Mouse (Mus musculus) neural tube, embryonic 13.5 days (tissue): ENCODE data around the gene Kctd10. TPM values are rescaled to one million over a fixed set of nuclear protein-coding genes. Genes with fewer than 3 reads are reported as not detected.

Source experiments
- ATAC-seq: fragments of 200-750 bp; cut with Nextera tagmentation; 2 replicates; pipeline ENCODE4 v1.8.0; 2017; ENCODE audit warnings: low read depth, mild to moderate bottlenecking, moderate TSS enrichment, moderate library complexity
- H3K27ac ChIP-seq: fragments of 300-500 bp; sonication (generic); replicated peaks from 2 replicates; pipeline ENCODE4 v1.5.1; 2015; ENCODE audit warnings: moderate library complexity, mild to moderate bottlenecking, inconsistent platforms
- H3K27me3 ChIP-seq: fragments of 300-500 bp; sonication (generic); 2 replicates; pipeline ENCODE4 v1.6.1; 2015; ENCODE audit warnings: mild to moderate bottlenecking, inconsistent platforms
- H3K36me3 ChIP-seq: fragments of 300-500 bp; sonication (generic); 2 replicates; pipeline ENCODE4 v1.6.1; 2015; ENCODE audit warnings: mild to moderate bottlenecking, inconsistent platforms
- H3K4me1 ChIP-seq: fragments of 300-500 bp; sonication (generic); replicated peaks from 2 replicates; pipeline ENCODE4 v1.6.1; 2015; ENCODE audit warnings: inconsistent platforms
- H3K4me2 ChIP-seq: fragments of 300-500 bp; sonication (generic); 2 replicates; pipeline ENCODE4 v1.6.1; 2015; ENCODE audit warnings: inconsistent platforms, mild to moderate bottlenecking, moderate library complexity
- H3K4me3 ChIP-seq: fragments of 300-500 bp; sonication (generic); 2 replicates; pipeline ENCODE4 v1.5.1; 2015; ENCODE audit warnings: mild to moderate bottlenecking, inconsistent platforms
- H3K9ac ChIP-seq: fragments of 300-500 bp; sonication (generic); 2 replicates; pipeline ENCODE4 v1.6.1; 2015; ENCODE audit warnings: moderate library complexity, mild to moderate bottlenecking, inconsistent platforms
- H3K9me3 ChIP-seq: fragments of 300-500 bp; sonication (generic); 2 replicates; pipeline ENCODE4 v1.6.1; 2016; ENCODE audit warnings: inconsistent platforms
- WGBS: fragments of 180-500 bp; shearing (Covaris S2); methylation state at CpG from one replicate; pipeline ENCODE4 v1.1.7; 2015; 5-methylcytosine and 5-hydroxymethylcytosine counted together
- polyA plus RNA-seq: library from polyadenylated mRNA; unstranded; fragments of >200 nt; fragmentation: Nextera tagmentation; extraction: Ambion mirVana; gene quantifications from 2 replicates; pipeline ENCODE4 v1.2.1, GENCODE M21; 2015

Gene Kctd10
- 73.0 and 82.3 TPM in 2 replicates for polyA plus RNA-seq

- H3K27ac ChIP-seq: peak within 1 kb of the TSS; percentile 89
- no peaks in the 10 kb centered on the region for H3K27me3 ChIP-seq
- peaks cover 64% of the 10 kb centered on the region for H3K4me1 ChIP-seq
- H3K4me2 ChIP-seq: peak within 1 kb of the TSS; percentile 91
- no peaks in the 10 kb centered on the region for H3K9me3 ChIP-seq
- peak; percentile 95 for ATAC-seq
- WGBS: under 1% methylated on average over 74 of the region's 74 CpGs
- H3K9ac ChIP-seq: peak within 1 kb of the TSS; percentile 91
- H3K36me3 ChIP-seq: peaks cover 19% of the 10 kb centered on the region
- H3K4me3 ChIP-seq: peak within 1 kb of the TSS; percentile 71
Measured at GRCm38 (mm10) chr5:114380209-114381012, at the start of gene Kctd10, which contains the start of gene Ube3b. Kctd10 (minus strand) TSS chr5:114380508. Ube3b (plus strand) TSS chr5:114380607.

- no peak overlapping the region for H3K9ac ChIP-seq
- no peaks in the 10 kb centered on the region for H3K9me3 ChIP-seq
- peaks cover 5% of the 10 kb centered on the region; the same call in 1 of the 2 replicates for H3K36me3 ChIP-seq
- no peak overlapping the region for H3K27ac ChIP-seq
- H3K4me1 ChIP-seq: peaks cover 37% of the 10 kb centered on the region
- WGBS: 87% methylated on average over 7 of the region's 7 CpGs
- no peak overlapping the region for H3K4me2 ChIP-seq
- no peaks in the 10 kb centered on the region for H3K27me3 ChIP-seq
- no peak overlapping the region for H3K4me3 ChIP-seq
- ATAC-seq: no peak
Measured at GRCm38 (mm10) chr5:114429781-114430180, 49.5 kb upstream of the Kctd10 start.

- peaks cover 41% of the 10 kb centered on the region for H3K4me1 ChIP-seq
- WGBS: 38% methylated on average over 18 of the region's 18 CpGs
- H3K27me3 ChIP-seq: no peaks in the 10 kb centered on the region
- H3K4me3 ChIP-seq: no peak overlapping the region
- peak overlapping the region; percentile 53 for H3K9ac ChIP-seq
- ATAC-seq: peak; percentile 48
- H3K4me2 ChIP-seq: no peak overlapping the region
- no peaks in the 10 kb centered on the region for H3K36me3 ChIP-seq
- no peaks in the 10 kb centered on the region for H3K9me3 ChIP-seq
- H3K27ac ChIP-seq: peak overlapping the region; percentile 70
Measured at GRCm38 (mm10) chr5:114428621-114429020, 48.3 kb upstream of the Kctd10 start.

GRCm38 (mm10) chr5:114426732-114427131, 46.4 kb upstream of the Kctd10 start:
- Histone ChIP-seq H3K27ac (0 out of 2 replicates have a peak overlapping the region, but pooled peaks have one; percentile 18), H3K36me3 (no peaks in the 10 kb centered on the region), H3K4me1 (peaks cover 45% of the 10 kb centered on the region), H3K27me3 (no peaks in the 10 kb centered on the region), H3K4me2 (no peak overlapping the region), H3K9me3 (no peaks in the 10 kb centered on the region), H3K4me3 (no peak overlapping the region), H3K9ac (no peak overlapping the region)
- ATAC-seq: no peak
- WGBS: 63% methylated on average over 6 of the region's 6 CpGs

- no peaks in the 10 kb centered on the region for H3K9me3 ChIP-seq
- H3K9ac ChIP-seq: no peak overlapping the region
- 58% methylated on average over 5 of the region's 5 CpGs for WGBS
- no peak overlapping the region for H3K27ac ChIP-seq
- H3K36me3 ChIP-seq: peaks cover 25% of the 10 kb centered on the region
- no peak for ATAC-seq
- peaks cover 29% of the 10 kb centered on the region for H3K4me1 ChIP-seq
- H3K4me2 ChIP-seq: no peak overlapping the region
- no peaks in the 10 kb centered on the region for H3K27me3 ChIP-seq
- no peak overlapping the region for H3K4me3 ChIP-seq
Measured at GRCm38 (mm10) chr5:114423961-114424360, 43.7 kb upstream of the Kctd10 start.

- 41% methylated on average over 5 of the region's 5 CpGs for WGBS
- peaks cover 39% of the 10 kb centered on the region for H3K36me3 ChIP-seq
- peaks cover 19% of the 10 kb centered on the region; the same call in 1 of the 2 replicates for H3K4me1 ChIP-seq
- H3K27me3 ChIP-seq: no peaks in the 10 kb centered on the region
- no peak overlapping the region for H3K27ac ChIP-seq
- no peak for ATAC-seq
- H3K9me3 ChIP-seq: no peaks in the 10 kb centered on the region
- no peak overlapping the region for H3K9ac ChIP-seq
- no peak overlapping the region for H3K4me3 ChIP-seq
- H3K4me2 ChIP-seq: no peak overlapping the region
Measured at GRCm38 (mm10) chr5:114422591-114422990, 42.3 kb upstream of the Kctd10 start.

- no peak for ATAC-seq
- H3K27me3 ChIP-seq: no peaks in the 10 kb centered on the region
- H3K4me1 ChIP-seq: peaks cover 10% of the 10 kb centered on the region; the same call in 1 of the 2 replicates
- WGBS: 87% methylated on average over 11 of the region's 11 CpGs
- no peak overlapping the region for H3K4me3 ChIP-seq
- H3K36me3 ChIP-seq: peaks cover 47% of the 10 kb centered on the region
- no peak overlapping the region for H3K4me2 ChIP-seq
- no peaks in the 10 kb centered on the region for H3K9me3 ChIP-seq
- no peak overlapping the region for H3K9ac ChIP-seq
- no peak overlapping the region for H3K27ac ChIP-seq
Measured at GRCm38 (mm10) chr5:114421561-114422298, 41.4 kb upstream of the Kctd10 start.

- Histone ChIP-seq H3K9me3 (no peaks in the 10 kb centered on the region), H3K4me3 (no peak overlapping the region), H3K27ac (no peak overlapping the region), H3K4me1 (peaks cover 3% of the 10 kb centered on the region; the same call in 1 of the 2 replicates), H3K4me2 (no peak overlapping the region), H3K27me3 (no peaks in the 10 kb centered on the region), H3K9ac (no peak overlapping the region), H3K36me3 (peaks cover 79% of the 10 kb centered on the region)
- WGBS: 88% methylated on average over 8 of the region's 8 CpGs
- peak; percentile 26; the same call in 1 of the 2 replicates for ATAC-seq
Measured at GRCm38 (mm10) chr5:114418541-114418940, 38.2 kb upstream of the Kctd10 start.

- Histone ChIP-seq H3K27me3 (no peaks in the 10 kb centered on the region), H3K9me3 (no peaks in the 10 kb centered on the region), H3K4me2 (no peak overlapping the region), H3K27ac (no peak overlapping the region), H3K4me1 (no peaks in the 10 kb centered on the region), H3K4me3 (no peak overlapping the region), H3K9ac (no peak overlapping the region), H3K36me3 (peaks cover 96% of the 10 kb centered on the region)
- ATAC-seq: no peak
- WGBS: 92% methylated on average over 8 of the region's 8 CpGs
Measured at GRCm38 (mm10) chr5:114416855-114417254, 36.5 kb upstream of the Kctd10 start.

GRCm38 (mm10) chr5:114415606-114416005, 35.3 kb upstream of the Kctd10 start:
- Histone ChIP-seq H3K27ac (no peak overlapping the region), H3K9ac (no peak overlapping the region), H3K4me2 (no peak overlapping the region), H3K27me3 (no peaks in the 10 kb centered on the region), H3K36me3 (peaks cover 100% of the 10 kb centered on the region), H3K9me3 (no peaks in the 10 kb centered on the region), H3K4me1 (no peaks in the 10 kb centered on the region), H3K4me3 (no peak overlapping the region)
- 95% methylated on average over 5 of the region's 5 CpGs for WGBS
- no peak for ATAC-seq

GRCm38 (mm10) chr5:114413067-114413735, 32.9 kb upstream of the Kctd10 start:
- 86% methylated on average over 16 of the region's 16 CpGs for WGBS
- no peak for ATAC-seq
- no peaks in the 10 kb centered on the region for H3K4me1 ChIP-seq
- H3K27ac ChIP-seq: no peak overlapping the region
- no peaks in the 10 kb centered on the region for H3K9me3 ChIP-seq
- no peak overlapping the region for H3K4me2 ChIP-seq
- H3K4me3 ChIP-seq: no peak overlapping the region
- peaks cover 100% of the 10 kb centered on the region for H3K36me3 ChIP-seq
- no peak overlapping the region for H3K9ac ChIP-seq
- no peaks in the 10 kb centered on the region for H3K27me3 ChIP-seq
